Mouse (Mus musculus): ENCODE measurements around the gene Sox5. TPM values are rescaled to one million over a fixed set of nuclear protein-coding genes. Genes with fewer than 3 reads are reported as not detected.

Gene Sox5
- total RNA-seq, 2 experiments from 2014 or later = 0.89 to 0.99 TPM

DNA sequence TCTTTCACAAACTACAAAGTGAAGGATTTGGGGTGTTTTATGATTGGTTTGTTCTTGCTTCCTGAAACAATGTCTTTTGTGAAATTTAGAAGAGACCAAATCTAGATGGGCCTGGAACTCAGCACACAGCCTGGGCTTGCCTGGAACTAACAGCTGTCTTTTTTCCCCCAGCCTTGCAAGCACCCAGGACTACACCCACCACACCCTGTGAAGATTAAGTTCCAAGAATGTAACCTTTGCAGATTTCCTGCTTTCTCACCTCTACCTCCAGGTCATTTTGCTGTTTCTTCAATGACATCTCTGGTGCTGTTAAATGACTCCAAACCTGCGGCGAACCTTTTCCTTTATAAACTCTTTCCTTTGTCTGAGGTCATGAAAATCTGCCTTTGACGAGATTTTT is 455.0 kb downstream of the Sox5 start:
- H3K4me3 ChIP-seq = no peak overlapping the region
- intact Hi-C loops (cut with DNase I) = no loop called here
- no peak overlapping the region for H3K27ac ChIP-seq
- DNase-seq = no peak
- TF ChIP-seq CTCF (IDR thresholded peaks at IDR 0.05) = no peak

DNA sequence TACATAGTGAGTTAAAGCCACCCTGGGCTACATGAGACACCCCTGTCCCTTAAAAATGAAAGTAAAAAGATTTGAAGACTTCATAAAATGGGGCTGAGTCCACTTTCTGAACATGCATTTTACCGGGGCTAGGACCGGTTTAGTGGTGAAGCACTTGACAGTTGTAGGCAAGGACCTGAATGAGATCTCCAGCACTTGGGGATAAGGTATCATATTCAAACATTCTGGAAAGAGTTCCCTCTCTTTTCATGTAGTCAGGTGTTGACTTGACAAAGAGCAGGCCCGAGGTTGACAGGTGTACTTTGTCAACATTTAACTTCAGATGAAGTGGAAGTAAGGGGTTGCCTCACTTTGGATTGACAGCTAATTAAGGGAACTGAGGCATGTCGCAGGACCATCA is 458.4 kb downstream of the Sox5 start:
- Histone ChIP-seq H3K4me3 (no peak overlapping the region), H3K27ac (no peak overlapping the region)
- no peak for TF ChIP-seq CTCF (IDR thresholded peaks at IDR 0.05)
- no peak for DNase-seq
- intact Hi-C loops (cut with DNase I) = no loop called here

DNA sequence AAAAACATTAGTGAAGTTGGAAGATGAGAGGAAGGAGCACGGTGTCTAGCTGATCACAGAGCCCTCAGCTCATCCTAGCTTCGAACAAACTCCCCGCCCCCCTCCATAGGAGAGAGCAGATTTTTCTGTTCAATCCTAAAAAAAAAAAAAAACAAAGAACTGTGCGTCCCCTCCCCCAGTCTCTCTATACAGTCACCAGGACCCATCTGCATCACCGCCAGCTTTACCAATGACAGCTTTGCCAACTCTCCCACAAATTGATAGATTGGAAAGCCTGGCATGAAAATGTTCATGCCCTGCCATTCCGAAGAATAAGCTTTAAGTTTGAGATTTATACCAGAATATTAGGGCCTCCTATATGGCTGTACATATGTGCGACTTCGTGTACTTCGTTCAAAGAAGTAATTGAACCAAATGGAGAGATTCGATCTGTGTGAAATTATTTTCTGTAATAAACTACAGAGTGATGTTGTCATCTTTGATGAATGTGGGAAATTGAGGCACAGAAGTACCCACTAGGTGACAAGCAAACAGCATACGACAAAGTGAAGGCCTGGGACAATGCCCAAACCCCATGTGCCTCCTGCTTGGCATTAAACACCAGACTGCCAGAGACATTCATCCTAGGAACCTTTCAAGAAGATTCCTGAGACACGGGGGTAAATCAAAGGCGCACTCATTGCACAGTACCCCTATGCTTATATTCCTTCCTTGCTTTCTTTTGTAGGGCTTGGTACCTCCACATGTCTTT is 459.3 kb downstream of the Sox5 start:
- H3K27ac ChIP-seq = no peak overlapping the region
- H3K4me3 ChIP-seq = no peak overlapping the region
- intact Hi-C loops (cut with DNase I) = no loop called here
- no peak for DNase-seq
- no peak for TF ChIP-seq CTCF (IDR thresholded peaks at IDR 0.05)

DNA sequence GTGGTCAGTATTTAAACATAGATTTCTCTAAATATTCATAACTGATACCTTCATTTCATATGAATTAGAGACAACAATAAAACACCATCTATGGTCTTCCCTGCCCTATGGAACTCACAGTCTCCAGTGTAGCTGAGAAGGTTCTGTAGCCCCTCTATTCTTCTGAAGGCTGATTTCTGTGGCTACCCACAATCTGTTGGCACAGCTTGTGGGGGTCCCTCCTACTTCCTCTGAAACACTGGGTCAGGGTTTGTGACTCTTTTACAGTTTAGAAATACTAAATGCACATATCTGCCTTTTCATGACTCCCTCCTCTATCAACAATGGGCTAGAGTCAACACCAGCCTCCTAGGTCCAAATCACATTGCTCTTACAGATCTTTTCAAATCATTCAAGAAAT is 461.4 kb downstream of the Sox5 start:
- no peak overlapping the region for H3K27ac ChIP-seq
- intact Hi-C loops (cut with DNase I) = no loop called here
- DNase-seq = no peak
- TF ChIP-seq CTCF (IDR thresholded peaks at IDR 0.05) = no peak
- no peak overlapping the region for H3K4me3 ChIP-seq

DNA sequence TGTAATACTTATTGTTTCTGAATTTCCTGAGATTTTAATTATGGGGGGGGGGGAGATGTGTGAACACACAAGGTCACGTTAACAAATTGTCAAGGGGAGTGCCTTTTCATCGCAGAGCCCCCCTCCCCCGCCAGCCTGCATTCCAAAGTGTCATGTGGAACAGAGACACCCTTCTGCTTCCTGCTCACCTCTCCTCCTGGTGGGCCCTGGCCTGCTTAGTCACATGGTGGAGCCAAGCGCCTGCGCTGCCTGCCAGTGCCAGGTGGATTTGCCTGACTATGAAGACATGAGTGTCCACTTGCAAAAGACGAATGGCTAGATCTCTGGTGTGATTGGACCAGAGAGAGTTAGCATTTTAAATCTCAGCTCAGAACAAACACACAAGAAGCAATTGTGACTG is 462.1 kb downstream of the Sox5 start:
- Histone ChIP-seq H3K27ac (no peak overlapping the region), H3K4me3 (no peak overlapping the region)
- no peak for TF ChIP-seq CTCF (IDR thresholded peaks at IDR 0.05)
- no peak for DNase-seq
- intact Hi-C loops (cut with DNase I) = no loop called here

DNA sequence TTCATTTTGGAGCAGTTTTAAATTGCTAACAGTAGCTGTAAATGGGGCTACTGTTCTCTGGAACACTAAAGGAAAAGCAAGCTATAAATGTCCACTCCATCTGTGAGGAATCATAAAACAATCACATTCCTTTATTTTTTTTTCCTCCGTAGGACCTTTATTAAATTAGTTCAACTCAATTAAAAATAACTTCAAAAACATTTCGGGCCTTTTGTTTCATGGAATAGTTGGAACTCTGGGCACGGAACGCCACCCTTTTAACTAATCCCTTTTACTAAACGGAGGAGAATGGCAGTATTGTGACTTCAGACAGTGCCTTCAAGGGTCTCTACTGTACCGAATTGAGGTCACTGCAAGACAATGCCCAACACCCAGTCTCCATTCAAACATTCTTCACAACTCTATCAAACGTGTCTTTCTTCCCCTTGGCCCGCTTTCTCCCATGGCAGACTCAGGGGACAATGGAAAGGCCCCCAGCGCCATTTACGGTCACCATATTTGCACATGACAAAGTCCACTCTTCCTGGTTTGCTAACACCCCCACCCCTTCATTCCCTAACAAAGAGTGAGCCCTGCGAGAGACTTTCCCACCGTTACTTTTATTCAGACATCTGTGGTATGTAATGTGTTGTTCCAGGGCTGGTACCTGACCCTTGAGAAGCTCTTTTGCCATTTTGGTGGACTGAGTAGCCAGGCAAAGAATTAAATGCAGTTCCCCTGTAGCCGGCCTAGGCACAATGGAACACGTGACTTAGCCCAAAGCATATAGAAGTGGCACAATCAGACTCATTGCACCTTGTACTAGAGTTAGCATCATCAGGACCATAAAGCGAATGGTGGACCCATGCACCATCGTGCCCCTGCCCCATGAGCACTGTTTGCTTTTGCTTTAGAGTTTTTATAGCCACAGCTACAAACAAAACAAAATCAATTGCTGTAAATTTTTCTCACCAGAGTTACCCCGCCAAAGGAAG is 468.7 kb downstream of the Sox5 start:
- no peak overlapping the region for H3K4me3 ChIP-seq
- no peak overlapping the region for H3K27ac ChIP-seq
- no peak for TF ChIP-seq CTCF (IDR thresholded peaks at IDR 0.05)
- intact Hi-C loops (cut with DNase I) = no loop called here
- no peak for DNase-seq

DNA sequence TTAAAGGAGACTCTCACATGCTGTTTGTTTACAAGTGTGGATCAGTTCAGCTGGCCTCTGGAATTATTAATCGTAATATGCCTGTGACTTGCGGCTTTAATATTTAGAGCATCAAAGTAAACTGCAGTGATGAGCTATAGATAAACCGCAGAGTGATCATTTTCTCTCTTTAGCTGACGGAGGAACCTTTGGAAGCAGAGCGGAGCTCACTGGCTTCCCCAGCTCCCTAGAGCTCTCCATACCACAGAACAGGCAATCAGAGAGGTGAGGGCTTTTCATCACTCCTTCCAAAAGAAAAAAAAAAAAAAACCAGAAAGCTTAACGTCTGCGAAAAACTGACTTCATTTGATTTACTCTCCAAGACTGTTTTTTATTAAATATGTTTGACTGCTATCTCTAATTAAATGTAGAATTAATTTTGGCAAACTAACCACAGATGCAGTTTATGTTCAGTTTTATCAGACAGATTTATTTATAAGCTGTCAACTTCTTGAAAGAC is 469.4 kb downstream of the Sox5 start:
- Histone ChIP-seq H3K27ac (no peak overlapping the region), H3K4me3 (no peak overlapping the region)
- intact Hi-C loops (cut with DNase I) = no loop called here
- DNase-seq = no peak
- no peak for TF ChIP-seq CTCF (IDR thresholded peaks at IDR 0.05)

DNA sequence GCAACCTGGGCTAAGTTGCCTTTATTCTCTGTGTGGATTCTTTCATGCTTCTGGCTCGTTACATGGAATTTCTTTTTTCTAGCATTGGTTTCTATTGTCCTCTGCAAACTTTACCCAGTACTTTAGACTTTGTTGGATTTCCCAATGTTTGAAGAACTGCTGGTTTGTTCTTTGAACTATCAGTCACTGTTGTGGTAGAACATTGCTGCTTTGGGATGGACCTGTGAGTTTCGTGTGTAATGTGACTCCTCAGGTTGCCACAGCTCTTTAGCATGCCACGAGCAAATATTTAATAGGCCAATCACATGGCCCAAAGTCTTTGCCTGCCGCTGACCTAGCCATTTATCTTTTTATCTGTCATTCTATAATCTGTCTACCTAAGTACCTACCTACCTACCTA is 470.0 kb downstream of the Sox5 start:
- TF ChIP-seq CTCF (IDR thresholded peaks at IDR 0.05) = no peak
- intact Hi-C loops (cut with DNase I) = no loop called here
- no peak overlapping the region for H3K4me3 ChIP-seq

DNA sequence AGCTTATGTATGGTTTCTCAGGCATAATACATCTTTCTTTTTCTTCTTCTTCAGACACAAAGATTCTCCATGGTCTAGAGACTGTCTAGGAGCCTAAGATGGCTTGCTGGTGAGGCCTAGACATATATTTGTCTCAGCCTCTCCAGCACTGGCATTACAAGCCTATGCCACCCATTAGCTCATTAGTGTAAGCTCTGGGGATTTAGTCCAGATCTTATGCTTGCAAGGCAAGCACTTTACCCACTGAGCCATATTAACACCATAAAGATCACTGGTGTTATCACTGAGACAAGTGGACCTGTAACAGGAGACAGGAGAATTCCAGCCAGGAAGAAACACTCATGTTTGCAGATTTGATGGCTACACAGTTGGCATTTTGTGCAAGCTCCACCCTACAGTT is 472.6 kb downstream of the Sox5 start:
- no peak for TF ChIP-seq CTCF (IDR thresholded peaks at IDR 0.05)
- DNase-seq = no peak
- H3K4me3 ChIP-seq = no peak overlapping the region
- intact Hi-C loops (cut with DNase I) = no loop called here
- no peak overlapping the region for H3K27ac ChIP-seq

More for the DNA sequence above, 470.0 kb downstream of the Sox5 start:
- no peak for DNase-seq
- H3K27ac ChIP-seq = no peak overlapping the region

DNA sequence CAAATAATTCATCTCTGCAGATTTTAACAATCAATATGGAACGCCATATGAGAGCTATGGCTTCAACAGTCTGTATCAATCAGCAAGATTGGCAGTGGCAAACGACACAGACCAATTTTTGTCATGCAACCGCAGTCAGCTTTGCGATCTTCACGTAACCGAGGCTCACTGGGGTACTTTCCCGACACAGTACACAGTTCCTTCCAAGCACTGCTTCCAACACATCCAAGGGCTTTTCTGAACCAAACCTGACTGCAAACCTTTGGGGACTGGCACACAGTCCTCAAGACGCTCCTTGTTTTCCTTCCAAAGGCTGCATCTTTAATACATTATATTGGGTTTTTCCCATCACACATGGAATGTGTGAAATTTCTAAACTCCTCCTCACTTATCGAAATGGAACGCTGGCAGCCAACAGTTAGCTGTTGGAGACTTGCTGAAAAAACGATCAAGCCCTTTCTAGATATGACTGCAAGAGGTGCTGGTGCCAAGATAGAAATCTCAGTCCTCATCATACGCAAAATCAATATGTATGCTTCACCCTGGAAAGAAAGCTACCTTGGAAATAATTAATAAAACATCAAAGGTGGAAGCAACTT is 474.1 kb downstream of the Sox5 start:
- no peak overlapping the region for H3K27ac ChIP-seq
- no peak overlapping the region for H3K4me3 ChIP-seq
- intact Hi-C loops (cut with DNase I) = no loop called here
- DNase-seq = no peak
- TF ChIP-seq CTCF (IDR thresholded peaks at IDR 0.05) = no peak

DNA sequence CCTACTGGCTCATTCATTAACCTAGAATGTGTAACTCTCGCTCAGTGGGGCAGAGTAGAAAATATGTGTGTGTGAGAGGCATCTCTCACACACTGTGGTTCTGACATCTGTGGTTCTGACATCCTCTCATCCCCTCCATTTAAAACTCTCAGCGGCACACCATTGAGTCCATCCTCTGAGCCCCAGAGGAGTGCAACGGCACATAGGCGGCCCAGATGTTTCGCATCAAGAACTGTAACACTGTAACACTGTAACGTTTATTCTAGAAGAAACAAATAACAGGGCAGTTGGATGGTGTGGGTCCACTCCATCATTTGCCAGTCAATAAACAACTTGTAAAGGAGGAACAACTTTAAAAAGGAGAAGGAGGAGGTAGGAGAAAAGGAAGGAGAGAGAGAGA is 479.0 kb downstream of the Sox5 start:
- DNase-seq = no peak
- intact Hi-C loops (cut with DNase I) = no loop called here
- Histone ChIP-seq H3K27ac (no peak overlapping the region), H3K4me3 (no peak overlapping the region)
- no peak for TF ChIP-seq CTCF (IDR thresholded peaks at IDR 0.05)

DNA sequence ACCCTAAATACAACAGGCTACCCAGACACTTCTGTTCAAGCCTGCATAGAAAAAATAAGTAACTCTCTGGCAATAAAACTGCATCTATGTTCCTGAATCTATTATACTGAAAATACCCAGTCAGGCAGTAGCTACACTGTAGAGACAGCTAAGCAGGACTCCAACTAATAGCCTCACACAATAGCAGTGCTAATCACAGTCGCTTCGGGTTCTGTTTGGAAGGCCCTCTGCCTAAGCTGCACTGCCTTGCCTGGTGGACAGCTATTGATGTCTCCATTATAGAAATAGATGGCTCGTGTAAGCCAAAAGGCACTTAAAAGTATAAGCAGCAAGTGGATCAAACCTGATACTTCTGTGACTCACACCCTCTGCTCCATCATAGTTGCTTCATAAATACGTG is 480.7 kb downstream of the Sox5 start:
- DNase-seq = no peak
- H3K27ac ChIP-seq = no peak overlapping the region
- no peak for TF ChIP-seq CTCF (IDR thresholded peaks at IDR 0.05)
- no peak overlapping the region for H3K4me3 ChIP-seq
- intact Hi-C loops (cut with DNase I) = no loop called here

DNA sequence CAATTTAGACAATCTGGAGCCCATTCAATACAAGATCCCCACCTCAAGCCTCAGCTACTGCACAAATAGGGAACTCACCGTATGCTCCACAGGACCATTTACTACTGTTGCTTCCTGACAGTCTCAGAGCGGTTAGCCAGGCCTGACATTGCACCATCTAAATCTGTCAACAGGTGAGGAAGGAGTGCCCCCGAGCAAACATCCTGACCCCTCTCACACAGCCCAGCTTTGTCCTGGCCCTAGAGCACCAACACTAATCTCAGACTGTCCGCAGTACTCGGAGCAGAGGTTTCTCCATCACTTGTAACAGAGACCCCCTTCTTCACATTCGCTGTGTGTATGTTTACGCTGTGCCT is 482.3 kb downstream of the Sox5 start:
- no peak overlapping the region for H3K27ac ChIP-seq
- intact Hi-C loops (cut with DNase I) = no loop called here
- no peak for TF ChIP-seq CTCF (IDR thresholded peaks at IDR 0.05)

More for the DNA sequence above, 482.3 kb downstream of the Sox5 start:
- H3K4me3 ChIP-seq = no peak overlapping the region
- DNase-seq = no peak
